Mouse (Mus musculus) megakaryocyte, embryonic 14.5 days (primary cell): ENCODE results near the gene Ryk.

Experiments
- FLI1 ChIP-seq: IDR thresholded peaks from 2 replicates; pipeline ENCODE4 v1.6.1; 2012; ENCODE audit warnings: low read length, inconsistent platforms, mixed read lengths
- GATA1 ChIP-seq: IDR thresholded peaks from 3 replicates; pipeline ENCODE4 v1.6.1; 2012; ENCODE audit warnings: mixed read lengths, low read length, inconsistent platforms, borderline replicate concordance

- TF ChIP-seq FLI1 (no peak), GATA1 (no peak)
Observed at GRCm38 (mm10) chr9:102857856-102858255, 23.1 kb downstream of the Ryk start.
